Mouse (Mus musculus): ENCODE data around the gene Ipo8. TPM values are rescaled to one million over a fixed set of nuclear protein-coding genes. Genes with fewer than 3 reads are reported as not detected.

The Ipo8 gene
- 10.1 and 13.4 TPM in 2 replicates for polyA plus RNA-seq (2015; fragmentation: Nextera tagmentation; extraction: Ambion mirVana)

DNA sequence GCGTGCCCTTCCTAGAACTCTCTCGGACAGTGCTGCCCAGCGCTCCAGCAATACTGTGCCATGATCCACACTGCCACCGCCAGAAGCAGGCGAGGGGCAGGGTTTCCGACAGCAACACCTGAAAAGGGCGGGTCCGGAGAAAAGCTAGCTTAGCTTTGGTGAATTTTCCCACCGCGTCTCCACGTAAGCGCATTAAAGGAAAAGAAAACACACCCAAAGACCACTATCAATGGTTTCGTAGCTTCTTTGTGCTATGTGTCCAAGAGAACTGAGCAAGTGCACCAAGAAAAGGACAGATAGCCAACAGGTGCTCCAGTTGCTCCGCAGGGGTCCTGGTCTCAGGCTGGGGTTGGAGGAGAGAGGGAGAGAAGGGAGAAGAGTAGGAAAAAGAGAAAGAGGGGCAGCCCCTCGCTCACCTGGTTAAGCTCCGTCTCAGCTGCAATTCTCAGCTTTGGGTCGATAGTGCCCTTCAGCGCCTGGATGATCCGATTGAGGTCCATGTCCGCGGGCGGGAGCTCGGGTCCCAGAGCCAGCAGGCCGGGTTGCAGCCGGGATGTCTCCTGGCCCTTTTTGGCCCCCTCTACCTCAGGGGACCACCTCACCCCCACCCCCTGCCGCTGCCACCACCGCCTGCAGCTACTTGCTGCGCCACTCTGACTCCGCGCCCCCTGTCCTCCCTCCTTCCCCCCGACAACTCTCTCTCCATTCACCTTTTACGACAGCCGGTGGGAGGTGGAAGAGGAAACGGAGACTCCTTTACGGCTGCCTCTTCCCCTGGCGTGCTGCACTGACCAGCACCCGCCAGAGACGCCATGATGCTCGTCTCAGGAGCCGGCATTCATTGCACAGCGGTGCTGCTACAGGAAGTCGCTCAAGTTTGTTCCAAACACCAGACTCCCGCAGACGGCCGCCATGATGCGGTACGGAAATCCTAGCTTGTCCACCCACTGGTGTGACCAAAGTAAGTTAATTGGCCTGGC is at the start of gene Ipo8:
TSS of gene Ipo8 (minus strand) at position 720 of the 980 bp plus-strand sequence.

Other genes starting within 250 kb of the Ipo8 start
- 15.6 and 22.2 TPM in 2 replicates for gene Caprin2, start 64.8 kb upstream of the Ipo8 start, polyA plus RNA-seq (2015; fragmentation: Nextera tagmentation; extraction: Ambion mirVana)
- gene Sinhcaf, start 115.0 kb upstream of the Ipo8 start, polyA plus RNA-seq (2015; fragmentation: Nextera tagmentation; extraction: Ambion mirVana): 25.1 and 50.9 TPM in 2 replicates